In the genomic region with DNA sequence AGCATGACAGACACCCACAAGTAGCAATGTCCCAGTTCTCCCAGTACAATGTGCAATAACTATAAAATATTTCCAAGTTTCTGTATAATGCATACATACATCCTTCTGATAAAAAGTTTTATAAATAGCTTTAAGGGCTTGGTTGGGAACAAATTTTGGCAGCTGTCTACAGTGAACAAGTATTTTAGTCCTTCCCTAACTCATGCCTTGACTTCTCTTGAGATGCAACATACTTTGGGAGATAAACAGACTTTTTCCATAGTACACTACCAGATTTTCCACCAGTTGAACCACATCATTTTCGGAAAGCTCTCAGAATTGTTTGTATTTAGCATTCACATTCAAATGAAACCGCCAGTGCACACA, we compare ENCODE assay signal across 8 mouse cellular contexts. TPM values are rescaled to one million over a fixed set of nuclear protein-coding genes. Genes with fewer than 3 reads are reported as not detected.
DNase-seq lines count a peak whose midpoint lies in the region; ATAC-seq and TF ChIP-seq lines count a peak whose summit lies in the region.

No protein-coding gene starts in this region.

- peaks cover 33% of the 10 kb centered on the region for H3K36me3 ChIP-seq in heart, embryonic 13.5 days
- H3K36me3 ChIP-seq in G1E (replicated peaks) (peaks cover 8% of the 10 kb centered on the region), macrophage (ENCODE audit: inconsistent target) (peaks cover 7% of the 10 kb centered on the region; the same call in 1 of the 2 replicates)
- H3K36me3 ChIP-seq in forebrain, postnatal 0 days (ENCODE audit: insufficient read depth) = peaks cover 17% of the 10 kb centered on the region

- no peak for ATAC-seq in heart, embryonic 13.5 days (ENCODE audit: extremely low read depth, insufficient number of reproducible peaks, low FRiP score, low TSS enrichment)
- no peak for ATAC-seq in G1E (ENCODE audit: extremely low read depth, insufficient number of reproducible peaks, low FRiP score, poor library complexity, severe bottlenecking)
- no peak for ATAC-seq in forebrain, postnatal 0 days
- no peak for ATAC-seq in megakaryocyte-erythroid progenitor cell, adult 5-6 weeks (replicated peaks; ENCODE audit: low FRiP score, low TSS enrichment, poor library complexity, severe bottlenecking)

- intact Hi-C loops in heart, postnatal 14 days (cut with DNase I) = no loop called here

- H3K9me3 ChIP-seq in heart, embryonic 13.5 days = no peaks in the 10 kb centered on the region
- H3K9me3 ChIP-seq in G1E (replicated peaks) = no peaks in the 10 kb centered on the region; the same call in 1 of the 2 replicates
- H3K9me3 ChIP-seq in forebrain, postnatal 0 days (ENCODE audit: low read length) = no peaks in the 10 kb centered on the region

- peaks cover 11% of the 10 kb centered on the region for H3K4me1 ChIP-seq in heart, embryonic 13.5 days
- peaks cover 15% of the 10 kb centered on the region for H3K4me1 ChIP-seq in G1E (ENCODE audit: insufficient read depth, low read depth, low read length)
- H3K4me1 ChIP-seq in forebrain, postnatal 0 days (ENCODE audit: insufficient read depth) = peaks cover 11% of the 10 kb centered on the region; the same call in 1 of the 2 replicates

- WGBS in heart, embryonic 13.5 days = 2% methylated on average over 2 of the region's 2 CpGs
- WGBS in forebrain, postnatal 0 days = 0% methylated on average over 2 of the region's 2 CpGs
- WGBS in macrophage (ENCODE audit: missing documents) = 4% methylated on average over 2 of the region's 2 CpGs

- no peak for DNase-seq in heart, postnatal 14 days
- DNase-seq in G1E (ENCODE audit: low spot score) = no peak
- DNase-seq in forebrain, postnatal 0 days = no peak
- DNase-seq in thymus, postnatal 36 days = no peak
- DNase-seq in embryo, embryonic 10 days (ENCODE audit: low spot score) = no peak

- no peaks in the 10 kb centered on the region for H3K27me3 ChIP-seq in heart, embryonic 13.5 days (replicated peaks)
- 0 out of 2 replicates have a peak, but pooled peaks cover 2% of the 10 kb centered on the region for H3K27me3 ChIP-seq in G1E (ENCODE audit: insufficient read depth, low read length)
- H3K27me3 ChIP-seq in forebrain, postnatal 0 days (ENCODE audit: insufficient read depth, low read length) = no peaks in the 10 kb centered on the region

- H3K79me2 ChIP-seq in macrophage (ENCODE audit: inconsistent target) = peaks cover 25% of the 10 kb centered on the region; the same call in 1 of the 2 replicates

- H3K4me2 ChIP-seq in heart, embryonic 13.5 days = peak overlapping the region; percentile 78
- H3K4me2 ChIP-seq in forebrain, postnatal 0 days (ENCODE audit: low read depth) = peak overlapping the region; percentile 74

- no peak for TF ChIP-seq CTCF in G1E (IDR thresholded peaks at IDR 0.05; ENCODE audit: low read depth, low read length)
- no peak for TF ChIP-seq CTCF in forebrain, postnatal 0 days (IDR thresholded peaks at IDR 0.05; ENCODE audit: low read depth)

- peak overlapping the region; percentile 91 for H3K4me3 ChIP-seq in heart, embryonic 13.5 days
- H3K4me3 ChIP-seq in G1E (ENCODE audit: low read depth, low read length) = peak overlapping the region; percentile 88
- H3K4me3 ChIP-seq in forebrain, postnatal 0 days (ENCODE audit: low read depth, low read length) = peak overlapping the region; percentile 88
- peak overlapping the region; percentile 79; the same call in 1 of the 2 replicates for H3K4me3 ChIP-seq in macrophage (ENCODE audit: inconsistent target)

- peak overlapping the region; percentile 47; the same call in 1 of the 2 replicates for H3K9ac ChIP-seq in heart, embryonic 13.5 days
- H3K9ac ChIP-seq in forebrain, postnatal 0 days = peak overlapping the region; percentile 90; the same call in 1 of the 2 replicates

- H3K27ac ChIP-seq in heart, embryonic 13.5 days (replicated peaks) = peak overlapping the region; percentile 52; the same call in 1 of the 2 replicates
- H3K27ac ChIP-seq in forebrain, postnatal 0 days (ENCODE audit: low read depth, low read length) = no peak overlapping the region
- H3K27ac ChIP-seq in macrophage = no peak overlapping the region

RNA-seq across cellular contexts. Expression of a gene that starts 0.3 kb away (rescaled TPM):
- polyA plus RNA-seq in heart, embryonic 13.5 days (2015; fragmentation: Nextera tagmentation; extraction: Ambion mirVana) = 6.5 and 6.6 TPM in 2 replicates
- total RNA-seq in heart, postnatal 14 days (2021) = 1 to 10 TPM; 6.5 to 7.0 TPM
- total RNA-seq in G1E (2014; fragmentation: Nextera tagmentation) (31.8 and 32.5 TPM in 2 replicates), G1E (2017) (11.5 and 15.2 TPM in 2 replicates)
- polyA plus RNA-seq in G1E (2012) (2.1 and 2.3 TPM in 2 replicates), macrophage (2018) (2.0 to 3.0 TPM (median 2.1 TPM) in 3 replicates)
- total RNA-seq in forebrain, postnatal 0 days (2014; rRNA removed) = 6.6 and 9.1 TPM in 2 replicates
- polyA plus RNA-seq in forebrain, postnatal 0 days (2015; fragmentation: Nextera tagmentation; extraction: Ambion mirVana) = 4.9 and 6.3 TPM in 2 replicates
- 10 to 100 TPM; 19.4 to 62.2 (median 33.7) TPM for total RNA-seq in macrophage (2018; cell fraction: chromatin; rRNA removed)
- 1 to 10 TPM; 1.1 to 4.1 (median 2.0) TPM for total RNA-seq in macrophage (2018; cell fraction: cytosol; rRNA removed)
- 10 to 100 TPM in 22 of 26 experiments, 1 to 10 TPM in 4; 7.4 to 32.6 (median 16.5) TPM for total RNA-seq in macrophage (2018; cell fraction: nucleus; rRNA removed)
- total RNA-seq in megakaryocyte-erythroid progenitor cell, adult 5-6 weeks (2014; fragmentation: Nextera tagmentation) = 17.4 and 17.6 TPM in 2 replicates
- total RNA-seq in megakaryocyte-erythroid progenitor cell, adult 5-6 weeks (2017) = 9.7 and 21.9 TPM in 2 replicates

RNA-seq across cellular contexts. Expression of a gene that starts 48.6 kb away (rescaled TPM):
- 7.2 and 7.9 TPM in 2 replicates for polyA plus RNA-seq in heart, embryonic 13.5 days (2015; fragmentation: Nextera tagmentation; extraction: Ambion mirVana)
- total RNA-seq in heart, postnatal 14 days (2021) = 10 to 100 TPM; 27.9 to 30.2 TPM
- not detected in 2 replicates for total RNA-seq in G1E (2014; fragmentation: Nextera tagmentation)
- total RNA-seq in G1E (2017) = 0.12 and 0.27 TPM in 2 replicates
- not detected in 2 replicates for polyA plus RNA-seq in G1E (2012)
- 19.8 and 25.4 TPM in 2 replicates for total RNA-seq in forebrain, postnatal 0 days (2014; rRNA removed)
- 4.0 and 6.2 TPM in 2 replicates for polyA plus RNA-seq in forebrain, postnatal 0 days (2015; fragmentation: Nextera tagmentation; extraction: Ambion mirVana)
- total RNA-seq in macrophage (2018; cell fraction: chromatin; rRNA removed) = 10 to 100 TPM; 30.9 to 91.5 (median 62.3) TPM
- 10 to 100 TPM in 16 of 26 experiments, 1 to 10 TPM in 10; 5.5 to 17.2 (median 10.8) TPM for total RNA-seq in macrophage (2018; cell fraction: cytosol; rRNA removed)
- 10 to 100 TPM; 20.7 to 81.2 (median 42.6) TPM for total RNA-seq in macrophage (2018; cell fraction: nucleus; rRNA removed)
- 10.8 to 12.0 TPM (median 11.3 TPM) in 3 replicates for polyA plus RNA-seq in macrophage (2018)
- total RNA-seq in megakaryocyte-erythroid progenitor cell, adult 5-6 weeks (2014; fragmentation: Nextera tagmentation) = 2.6 and 5.4 TPM in 2 replicates
- 2.4 and 2.6 TPM in 2 replicates for total RNA-seq in megakaryocyte-erythroid progenitor cell, adult 5-6 weeks (2017)
